Mouse (Mus musculus) embryonic fibroblast, embryonic 13.5 days (primary cell): ENCODE results near the gene A030003K21Rik.

ENCODE experiments used
- CTCF ChIP-seq: IDR thresholded peaks from 2 replicates; pipeline ENCODE4 v1.5.1; 2011; ENCODE audit warnings: mild to moderate bottlenecking, control low read depth, low read length, moderate library complexity, borderline replicate concordance; ENCODE audit not compliant: insufficient read depth
- POLR2A ChIP-seq: IDR thresholded peaks from 2 replicates; pipeline ENCODE4 v1.6.1; 2011; ENCODE audit warnings: low read depth, mild to moderate bottlenecking, control low read depth, low read length, moderate library complexity

- no peak for TF ChIP-seq POLR2A
- TF ChIP-seq CTCF, result no peak
Measured at GRCm38 (mm10) chr1:82991062-82991461, 47.9 kb upstream of the A030003K21Rik start.
